Mouse (Mus musculus) midbrain, embryonic 10.5 days (tissue): ENCODE results near the gene Grik1. TPM values are rescaled to one million over a fixed set of nuclear protein-coding genes. Genes with fewer than 3 reads are reported as not detected.

Experiments
- DNase-seq: peaks from one replicate; pipeline ENCODE4 v3.0.0-alpha.2; 2017; ENCODE audit warnings: low spot score
- H3K27ac ChIP-seq: fragments of 300-500 bp; sonication (generic); replicated peaks from 2 replicates; pipeline ENCODE4 v1.5.1; 2016; ENCODE audit warnings: mild to moderate bottlenecking
- H3K27me3 ChIP-seq: fragments of 300-500 bp; sonication (generic); 2 replicates; pipeline ENCODE4 v1.6.1; 2016; ENCODE audit warnings: low read depth, mild to moderate bottlenecking; ENCODE audit not compliant: poor library complexity, severe bottlenecking
- H3K36me3 ChIP-seq: fragments of 300-500 bp; sonication (generic); 2 replicates; pipeline ENCODE4 v1.6.1; 2016; ENCODE audit warnings: mild to moderate bottlenecking, moderate library complexity
- H3K4me1 ChIP-seq: fragments of 300-500 bp; sonication (generic); 2 replicates; pipeline ENCODE4 v1.6.1; 2016
- H3K4me3 ChIP-seq: fragments of 300-500 bp; sonication (generic); 2 replicates; pipeline ENCODE4 v1.5.1; 2016; ENCODE audit warnings: mild to moderate bottlenecking, moderate library complexity
- H3K9me3 ChIP-seq: fragments of 300-500 bp; sonication (generic); replicated peaks from 2 replicates; pipeline ENCODE4 v1.6.1; 2016; ENCODE audit warnings: mild to moderate bottlenecking
- WGBS: fragments of 180-500 bp; shearing (Covaris S2); methylation state at CpG from one replicate; pipeline ENCODE4 v1.1.7; 2016; 5-methylcytosine and 5-hydroxymethylcytosine counted together
- polyA plus RNA-seq: library from polyadenylated mRNA; unstranded; fragments of >200 nt; fragmentation: Nextera tagmentation; extraction: Ambion mirVana; gene quantifications from 2 replicates; pipeline ENCODE4 v1.2.1, GENCODE M21; 2016

The Grik1 gene
- polyA plus RNA-seq, 1 experiment from 2014 or later = 1.5 TPM

DNA sequence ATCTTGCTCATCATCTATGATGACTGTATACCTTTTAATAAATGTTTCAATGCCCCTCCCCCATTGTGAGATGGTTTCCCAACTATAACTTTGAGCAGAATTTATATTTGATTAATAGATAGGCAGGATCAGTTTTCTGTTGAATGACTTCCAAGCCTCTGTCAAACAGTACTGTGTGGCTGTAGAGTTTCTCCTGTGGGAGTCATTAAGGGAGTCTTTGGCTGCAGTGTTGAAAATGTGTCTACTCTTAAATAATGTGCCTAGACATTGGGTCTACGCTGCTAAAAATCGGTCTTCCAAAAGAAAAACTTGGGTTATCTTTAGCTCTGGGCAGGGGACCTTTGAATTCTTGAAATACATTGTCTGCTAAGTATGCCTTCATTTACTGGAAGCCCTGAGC is 414.1 kb downstream of the Grik1 start:
- Histone ChIP-seq H3K27me3 (no peaks in the 10 kb centered on the region), H3K4me3 (no peak overlapping the region), H3K9me3 (no peaks in the 10 kb centered on the region), H3K36me3 (no peaks in the 10 kb centered on the region), H3K4me1 (no peaks in the 10 kb centered on the region), H3K27ac (no peak overlapping the region)
- WGBS = 93% methylated on average over 2 of the region's 2 CpGs
- no peak for DNase-seq

DNA sequence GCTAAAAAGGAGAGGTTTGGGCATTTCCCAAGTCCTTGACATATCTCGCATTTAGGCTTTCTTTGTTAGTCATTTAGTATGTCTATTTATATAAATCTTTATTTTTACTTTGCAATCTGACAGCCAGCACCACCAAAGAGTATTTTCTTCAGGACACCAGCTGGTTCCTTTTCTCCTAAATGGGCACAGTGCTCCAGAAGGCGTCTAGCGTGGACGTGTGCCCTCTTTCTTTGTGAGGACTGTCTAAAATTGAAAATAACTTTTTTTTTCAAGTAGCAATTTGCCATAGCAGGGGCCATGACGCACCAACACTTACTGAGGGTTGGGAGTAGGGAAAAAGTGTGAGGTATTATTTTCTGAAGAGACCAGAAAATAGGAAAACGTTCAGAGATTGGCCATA is 425.5 kb downstream of the Grik1 start:
- no peaks in the 10 kb centered on the region for H3K27me3 ChIP-seq
- no peak for DNase-seq
- 92% methylated on average over 6 of the region's 6 CpGs for WGBS
- no peak overlapping the region for H3K4me3 ChIP-seq
- no peaks in the 10 kb centered on the region for H3K36me3 ChIP-seq
- 0 out of 2 replicates have a peak, but pooled peaks cover 3% of the 10 kb centered on the region for H3K4me1 ChIP-seq
- H3K9me3 ChIP-seq = no peaks in the 10 kb centered on the region
- no peak overlapping the region for H3K27ac ChIP-seq

DNA sequence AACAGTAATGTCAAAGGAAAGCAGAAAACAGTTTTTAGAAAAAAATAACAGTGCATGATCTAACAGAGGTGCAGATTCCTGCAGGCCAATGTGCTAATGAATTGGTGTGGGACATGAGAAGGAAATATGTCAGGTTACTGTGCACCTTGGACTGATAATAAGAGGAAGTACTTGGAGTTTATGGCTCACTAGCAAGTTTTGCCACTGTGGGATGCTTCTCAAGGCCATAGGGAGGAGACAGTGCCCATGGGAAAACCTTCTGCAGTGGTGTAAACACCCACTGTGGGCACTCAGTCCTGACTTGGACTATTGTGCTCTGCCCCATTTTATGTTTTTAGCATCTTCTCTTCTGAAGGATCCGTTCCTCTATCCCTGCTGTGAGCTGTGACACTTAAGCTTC is 428.3 kb downstream of the Grik1 start:
- no peak for DNase-seq
- H3K36me3 ChIP-seq = no peaks in the 10 kb centered on the region
- no peak overlapping the region for H3K27ac ChIP-seq
- H3K9me3 ChIP-seq = no peaks in the 10 kb centered on the region
- H3K4me1 ChIP-seq = 0 out of 2 replicates have a peak, but pooled peaks cover 3% of the 10 kb centered on the region
- H3K27me3 ChIP-seq = no peaks in the 10 kb centered on the region
- no peak overlapping the region for H3K4me3 ChIP-seq
- 50% methylated on average over 1 of the region's 1 CpGs for WGBS

DNA sequence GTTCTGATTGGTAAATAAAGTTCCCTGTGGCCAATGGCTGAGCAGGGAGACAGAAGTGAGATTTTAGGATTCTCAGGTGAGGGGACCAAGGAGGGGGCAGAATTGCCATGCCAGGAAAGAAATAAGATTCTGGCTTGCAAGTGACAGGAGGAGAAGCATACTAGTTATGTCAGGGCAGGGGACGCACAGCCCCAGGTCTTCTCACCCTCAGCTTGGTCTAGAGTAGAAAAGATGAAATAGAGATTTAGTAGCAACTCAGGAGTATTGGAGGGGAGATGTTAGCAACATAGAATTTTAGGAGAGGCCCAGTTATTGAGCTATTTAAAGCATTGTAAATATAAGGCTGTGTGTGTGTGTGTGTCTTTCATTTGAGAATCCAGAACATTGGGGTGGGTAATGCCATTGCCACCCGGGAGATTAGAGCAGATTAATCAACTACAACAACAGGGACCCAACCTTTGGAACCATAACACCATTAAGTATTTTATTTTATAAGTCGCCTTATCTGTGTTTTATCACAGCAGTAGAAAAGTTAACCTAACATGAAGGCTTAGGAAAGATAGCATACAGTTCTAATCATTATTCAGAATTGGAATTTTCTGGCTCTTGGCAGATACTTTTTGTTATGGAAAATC is 436.5 kb downstream of the Grik1 start:
- Histone ChIP-seq H3K4me3 (no peak overlapping the region), H3K4me1 (no peaks in the 10 kb centered on the region), H3K36me3 (no peaks in the 10 kb centered on the region), H3K27me3 (no peaks in the 10 kb centered on the region), H3K27ac (no peak overlapping the region), H3K9me3 (no peaks in the 10 kb centered on the region)
- 84% methylated on average over 3 of the region's 3 CpGs for WGBS
- no peak for DNase-seq

DNA sequence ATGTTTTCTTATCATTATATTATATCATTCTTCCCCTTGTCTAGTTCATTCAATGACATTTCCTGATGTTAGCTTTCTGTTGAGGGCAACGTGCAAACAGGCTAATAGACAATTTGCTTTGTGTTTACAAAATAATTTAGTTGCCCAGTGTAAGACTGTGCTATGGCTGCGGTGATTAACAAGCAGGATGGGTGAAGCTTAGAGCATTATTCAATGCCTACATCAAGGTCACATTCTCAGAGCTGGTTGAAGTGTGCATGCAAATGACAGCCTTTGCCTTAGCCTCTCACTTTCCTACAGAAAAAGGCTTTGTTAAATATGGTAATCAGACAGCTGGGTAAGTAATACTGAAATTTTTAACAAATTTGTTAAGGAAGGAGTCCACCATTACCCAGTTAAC is 438.5 kb downstream of the Grik1 start:
- no peaks in the 10 kb centered on the region for H3K36me3 ChIP-seq
- H3K27ac ChIP-seq = no peak overlapping the region
- 86% methylated on average over 2 of the region's 2 CpGs for WGBS
- H3K4me3 ChIP-seq = no peak overlapping the region
- H3K27me3 ChIP-seq = no peaks in the 10 kb centered on the region
- DNase-seq = no peak
- no peaks in the 10 kb centered on the region for H3K4me1 ChIP-seq
- no peaks in the 10 kb centered on the region for H3K9me3 ChIP-seq

DNA sequence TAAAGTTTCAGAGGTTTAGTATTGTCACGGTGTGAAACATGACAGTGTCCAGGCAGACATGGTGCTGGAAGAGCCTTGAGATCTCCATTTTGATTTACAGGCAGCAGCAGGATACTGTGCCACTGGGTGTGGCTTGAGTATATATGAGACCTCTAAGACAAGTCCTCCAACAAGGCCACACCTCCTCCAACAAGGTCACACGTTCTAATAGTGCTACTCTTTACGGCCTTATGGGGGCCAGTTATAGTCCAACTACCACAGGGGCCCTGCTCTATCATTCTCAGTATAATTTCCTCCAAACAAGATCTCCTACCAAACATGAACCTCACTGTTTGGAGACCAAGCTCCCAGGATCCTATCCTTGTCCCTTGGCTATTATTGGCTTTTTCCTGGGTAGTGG is 441.3 kb downstream of the Grik1 start:
- H3K27ac ChIP-seq = no peak overlapping the region
- H3K4me3 ChIP-seq = no peak overlapping the region
- DNase-seq = no peak
- H3K9me3 ChIP-seq = no peaks in the 10 kb centered on the region
- WGBS = 89% methylated on average over 3 of the region's 3 CpGs
- no peaks in the 10 kb centered on the region for H3K4me1 ChIP-seq
- no peaks in the 10 kb centered on the region for H3K27me3 ChIP-seq
- H3K36me3 ChIP-seq = no peaks in the 10 kb centered on the region

Other genes with a start within 250 kb of the Grik1 start
- gene Cldn17, start 216.7 kb upstream of the Grik1 start, polyA plus RNA-seq = not detected in 2 replicates